Mouse (Mus musculus): ENCODE results near the gene Igfl3. TPM values are rescaled to one million over a fixed set of nuclear protein-coding genes. Genes with fewer than 3 reads are reported as not detected.

The Igfl3 gene
- polyA plus RNA-seq (2016; fragmentation: Nextera tagmentation; extraction: Ambion mirVana), result not detected in 2 replicates

DNA sequence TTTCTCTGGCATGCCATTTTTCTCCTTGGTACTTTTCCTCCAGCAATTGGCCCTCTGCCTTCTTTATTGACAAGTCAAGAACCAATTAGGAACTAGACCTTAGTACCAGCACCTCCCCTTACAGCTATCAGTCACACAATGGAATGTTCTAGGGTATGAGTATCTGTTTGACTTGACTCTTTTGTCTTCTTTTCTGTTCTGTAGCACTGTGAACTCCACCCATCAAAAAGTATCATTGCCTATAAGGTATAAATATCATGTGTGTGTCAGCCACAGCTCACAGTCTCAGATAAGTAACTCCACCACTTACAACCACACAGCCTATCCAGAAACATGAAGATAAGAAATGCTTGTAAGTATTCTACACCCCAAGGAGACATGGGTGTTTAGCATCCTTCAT is at the start of gene Igfl3:
Gene Igfl3, plus strand, starts transcription at position 301 of the 400 bp plus-strand sequence.
- Histone ChIP-seq H3K9me3 (replicated peaks) (peaks cover 16% of the 10 kb centered on the region), H3K36me3 (no peaks in the 10 kb centered on the region), H3K27ac (no peak within 1 kb of the TSS), H3K4me3 (no peak within 1 kb of the TSS), H3K4me1 (no peaks in the 10 kb centered on the region), H3K27me3 (ENCODE audit: low read depth, poor library complexity, severe bottlenecking) (no peaks in the 10 kb centered on the region)
- no peak for DNase-seq (ENCODE audit: low spot score)

DNA sequence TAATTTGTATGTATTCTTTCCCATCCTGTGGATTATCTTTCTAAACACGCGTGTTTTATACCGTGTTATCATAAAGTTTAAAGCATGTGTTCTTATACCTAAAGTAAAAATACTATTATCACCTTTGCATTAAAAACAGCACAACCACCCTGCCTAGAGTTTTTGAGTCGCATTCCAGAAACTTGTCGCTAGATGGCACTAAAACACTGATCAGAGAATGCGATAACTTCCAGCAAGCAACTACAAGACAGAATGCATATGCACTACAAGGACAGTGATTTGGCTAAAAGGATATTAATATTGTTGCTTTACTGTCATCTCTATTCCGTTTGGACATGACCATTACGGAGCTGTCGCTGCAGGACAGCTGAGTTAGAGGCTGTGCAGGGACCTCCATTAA is 34.6 kb downstream of the Igfl3 start:
- no peak overlapping the region for H3K27ac ChIP-seq
- H3K4me1 ChIP-seq, result no peaks in the 10 kb centered on the region
- no peaks in the 10 kb centered on the region for H3K36me3 ChIP-seq
- 0 out of 2 replicates have a peak, but pooled peaks cover 2% of the 10 kb centered on the region for H3K9me3 ChIP-seq (replicated peaks)
- 14% methylated on average over 9 of the region's 9 CpGs for WGBS
- DNase-seq (ENCODE audit: low spot score), result no peak
- no peaks in the 10 kb centered on the region for H3K27me3 ChIP-seq (ENCODE audit: low read depth, poor library complexity, severe bottlenecking)
- H3K4me3 ChIP-seq, result no peak overlapping the region

DNA sequence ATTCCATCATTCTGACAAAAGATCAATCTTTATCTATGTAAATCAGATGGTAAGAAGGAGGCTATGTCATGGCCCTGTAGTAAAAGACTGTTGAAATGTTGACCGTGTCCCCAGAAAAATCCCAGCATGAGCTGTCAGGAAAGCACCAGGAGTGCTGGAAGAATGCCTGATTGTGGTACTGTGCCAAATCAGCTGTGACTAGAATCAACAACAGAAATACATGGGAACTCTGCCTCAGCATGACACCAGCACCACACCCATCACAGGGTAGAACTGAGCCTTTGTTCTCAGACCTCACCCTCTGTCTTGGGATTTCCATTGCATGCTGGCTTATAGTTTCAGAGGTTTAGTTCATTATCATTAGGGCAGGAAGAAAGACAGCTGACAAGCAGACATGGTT is 38.4 kb downstream of the Igfl3 start:
- 78% methylated on average over 1 of the region's 1 CpGs for WGBS
- no peaks in the 10 kb centered on the region for H3K36me3 ChIP-seq
- no peak overlapping the region for H3K4me3 ChIP-seq
- H3K9me3 ChIP-seq (replicated peaks), result 0 out of 2 replicates have a peak, but pooled peaks cover 3% of the 10 kb centered on the region
- no peak for DNase-seq (ENCODE audit: low spot score)
- H3K27me3 ChIP-seq (ENCODE audit: low read depth, poor library complexity, severe bottlenecking), result no peaks in the 10 kb centered on the region
- no peaks in the 10 kb centered on the region for H3K4me1 ChIP-seq
- no peak overlapping the region for H3K27ac ChIP-seq

Other genes starting within 250 kb of the Igfl3 start
- not detected in 2 replicates for gene Ceacam11, start 204.4 kb upstream of the Igfl3 start, polyA plus RNA-seq (2016; fragmentation: Nextera tagmentation; extraction: Ambion mirVana)
- gene Ceacam13, start 166.6 kb upstream of the Igfl3 start, polyA plus RNA-seq (2016; fragmentation: Nextera tagmentation; extraction: Ambion mirVana), result not detected in 2 replicates
- not detected in 2 replicates for gene Ceacam12, start 110.6 kb upstream of the Igfl3 start, polyA plus RNA-seq (2016; fragmentation: Nextera tagmentation; extraction: Ambion mirVana)
- not detected in 2 replicates for gene Mill1, start 68.9 kb downstream of the Igfl3 start, polyA plus RNA-seq (2016; fragmentation: Nextera tagmentation; extraction: Ambion mirVana)
- not detected in 2 replicates for gene Psg18, start 178.5 kb downstream of the Igfl3 start, polyA plus RNA-seq (2016; fragmentation: Nextera tagmentation; extraction: Ambion mirVana)